Mouse (Mus musculus): ENCODE measurements around the gene Aadac. TPM values are rescaled to one million over a fixed set of nuclear protein-coding genes. Genes with fewer than 3 reads are reported as not detected.
A peak's percentile ranks its signal among the peaks of the same experiment; 100 is the strongest.

The Aadac gene
- 0.13 and 0.26 TPM in 2 replicates for polyA plus RNA-seq (2014; fragmentation: Nextera tagmentation; extraction: Ambion mirVana)

- no peaks in the 10 kb centered on the region for H3K36me3 ChIP-seq (ENCODE audit: control insufficient read depth, insufficient read depth, low read length)
- 73% methylated on average over 1 of the region's 1 CpGs for WGBS
- DNase-seq (ENCODE audit: low spot score) (no peak), ATAC-seq (ENCODE audit: low read depth) (no peak)
- H3K4me1 ChIP-seq (ENCODE audit: control insufficient read depth, insufficient read depth, low read length), result no peaks in the 10 kb centered on the region
- H3K4me3 ChIP-seq (ENCODE audit: low read depth, low read length), result no peak within 1 kb of the TSS
- no peak within 1 kb of the TSS for H3K9ac ChIP-seq (ENCODE audit: low read depth, low read length)
- H3K27ac ChIP-seq (replicated peaks; ENCODE audit: low read depth, low read length), result no peak within 1 kb of the TSS
- H3K9me3 ChIP-seq (ENCODE audit: control insufficient read depth, low read length), result no peaks in the 10 kb centered on the region
- no peak within 1 kb of the TSS for H3K4me2 ChIP-seq (ENCODE audit: low read depth, low read length)
- no peaks in the 10 kb centered on the region for H3K27me3 ChIP-seq (replicated peaks; ENCODE audit: control insufficient read depth, insufficient read depth, low read length)
Observed at GRCm38 (mm10) chr3:60025417-60025816, at the start of gene Aadac. Gene Aadac, plus strand, starts transcription at chr3:60025717.

GRCm38 (mm10) chr3:60003622-60004021 lies 21.9 kb upstream of the Aadac start:
- H3K36me3 ChIP-seq (ENCODE audit: control insufficient read depth, insufficient read depth, low read length), result no peaks in the 10 kb centered on the region
- no peak overlapping the region for H3K27ac ChIP-seq (replicated peaks; ENCODE audit: low read depth, low read length)
- no peak overlapping the region for H3K4me3 ChIP-seq (ENCODE audit: low read depth, low read length)
- H3K9me3 ChIP-seq (ENCODE audit: control insufficient read depth, low read length), result no peaks in the 10 kb centered on the region
- no peaks in the 10 kb centered on the region for H3K27me3 ChIP-seq (replicated peaks; ENCODE audit: control insufficient read depth, insufficient read depth, low read length)
- no peak overlapping the region for H3K9ac ChIP-seq (ENCODE audit: low read depth, low read length)
- DNase-seq (ENCODE audit: low spot score), result no peak
- ATAC-seq (ENCODE audit: low read depth), result no peak
- H3K4me1 ChIP-seq (ENCODE audit: control insufficient read depth, insufficient read depth, low read length), result no peaks in the 10 kb centered on the region
- no peak overlapping the region for H3K4me2 ChIP-seq (ENCODE audit: low read depth, low read length)

GRCm38 (mm10) chr3:60006443-60006842 lies 19.1 kb upstream of the Aadac start, which contains the start of gene Aadacl2:
Gene Aadacl2, plus strand, starts transcription at chr3:60006743.
- no peak within 1 kb of the TSS for H3K4me2 ChIP-seq (ENCODE audit: low read depth, low read length)
- H3K36me3 ChIP-seq (ENCODE audit: control insufficient read depth, insufficient read depth, low read length), result no peaks in the 10 kb centered on the region
- WGBS, result 69% methylated on average over 1 of the region's 1 CpGs
- H3K27ac ChIP-seq (replicated peaks; ENCODE audit: low read depth, low read length), result no peak within 1 kb of the TSS
- DNase-seq (ENCODE audit: low spot score) (no peak), ATAC-seq (ENCODE audit: low read depth) (no peak)
- H3K4me3 ChIP-seq (ENCODE audit: low read depth, low read length), result no peak within 1 kb of the TSS
- no peak within 1 kb of the TSS for H3K9ac ChIP-seq (ENCODE audit: low read depth, low read length)
- no peaks in the 10 kb centered on the region for H3K9me3 ChIP-seq (ENCODE audit: control insufficient read depth, low read length)
- no peaks in the 10 kb centered on the region for H3K27me3 ChIP-seq (replicated peaks; ENCODE audit: control insufficient read depth, insufficient read depth, low read length)
- H3K4me1 ChIP-seq (ENCODE audit: control insufficient read depth, insufficient read depth, low read length), result no peaks in the 10 kb centered on the region

- 81% methylated on average over 4 of the region's 4 CpGs for WGBS
- Histone ChIP-seq H3K27me3 (replicated peaks; ENCODE audit: control insufficient read depth, insufficient read depth, low read length) (no peaks in the 10 kb centered on the region), H3K4me3 (ENCODE audit: low read depth, low read length) (no peak overlapping the region), H3K36me3 (ENCODE audit: control insufficient read depth, insufficient read depth, low read length) (no peaks in the 10 kb centered on the region), H3K9me3 (ENCODE audit: control insufficient read depth, low read length) (no peaks in the 10 kb centered on the region), H3K9ac (ENCODE audit: low read depth, low read length) (no peak overlapping the region), H3K4me1 (ENCODE audit: control insufficient read depth, insufficient read depth, low read length) (no peaks in the 10 kb centered on the region), H3K27ac (replicated peaks; ENCODE audit: low read depth, low read length) (no peak overlapping the region), H3K4me2 (ENCODE audit: low read depth, low read length) (no peak overlapping the region)
- DNase-seq (ENCODE audit: low spot score) (no peak), ATAC-seq (ENCODE audit: low read depth) (no peak)
Observed at GRCm38 (mm10) chr3:60031511-60031910, 6.0 kb downstream of the Aadac start.

GRCm38 (mm10) chr3:60046221-60046913 lies 20.9 kb downstream of the Aadac start:
- Histone ChIP-seq H3K9ac (ENCODE audit: low read depth, low read length) (no peak overlapping the region), H3K4me2 (ENCODE audit: low read depth, low read length) (no peak overlapping the region), H3K36me3 (ENCODE audit: control insufficient read depth, insufficient read depth, low read length) (no peaks in the 10 kb centered on the region), H3K4me1 (ENCODE audit: control insufficient read depth, insufficient read depth, low read length) (no peaks in the 10 kb centered on the region), H3K9me3 (ENCODE audit: control insufficient read depth, low read length) (no peaks in the 10 kb centered on the region), H3K27me3 (replicated peaks; ENCODE audit: control insufficient read depth, insufficient read depth, low read length) (no peaks in the 10 kb centered on the region), H3K27ac (replicated peaks; ENCODE audit: low read depth, low read length) (no peak overlapping the region), H3K4me3 (ENCODE audit: low read depth, low read length) (no peak overlapping the region)
- WGBS, result 82% methylated on average over 3 of the region's 3 CpGs
- ATAC-seq (ENCODE audit: low read depth) (no peak), DNase-seq (ENCODE audit: low spot score) (no peak)

- DNase-seq (ENCODE audit: low spot score) (no peak), ATAC-seq (ENCODE audit: low read depth) (no peak)
- no peaks in the 10 kb centered on the region for H3K36me3 ChIP-seq (ENCODE audit: control insufficient read depth, insufficient read depth, low read length)
- no peak overlapping the region for H3K9ac ChIP-seq (ENCODE audit: low read depth, low read length)
- WGBS, result 73% methylated on average over 3 of the region's 3 CpGs
- H3K27ac ChIP-seq (replicated peaks; ENCODE audit: low read depth, low read length), result no peak overlapping the region
- H3K4me2 ChIP-seq (ENCODE audit: low read depth, low read length), result no peak overlapping the region
- no peaks in the 10 kb centered on the region for H3K27me3 ChIP-seq (replicated peaks; ENCODE audit: control insufficient read depth, insufficient read depth, low read length)
- no peak overlapping the region for H3K4me3 ChIP-seq (ENCODE audit: low read depth, low read length)
- H3K4me1 ChIP-seq (ENCODE audit: control insufficient read depth, insufficient read depth, low read length), result no peaks in the 10 kb centered on the region
- no peaks in the 10 kb centered on the region for H3K9me3 ChIP-seq (ENCODE audit: control insufficient read depth, low read length)
Observed at GRCm38 (mm10) chr3:60053231-60053927, 27.9 kb downstream of the Aadac start.

GRCm38 (mm10) chr3:60053931-60054330 lies 28.4 kb downstream of the Aadac start:
- Histone ChIP-seq H3K36me3 (ENCODE audit: control insufficient read depth, insufficient read depth, low read length) (no peaks in the 10 kb centered on the region), H3K4me3 (ENCODE audit: low read depth, low read length) (no peak overlapping the region), H3K27ac (replicated peaks; ENCODE audit: low read depth, low read length) (no peak overlapping the region), H3K9ac (ENCODE audit: low read depth, low read length) (no peak overlapping the region), H3K4me2 (ENCODE audit: low read depth, low read length) (no peak overlapping the region), H3K27me3 (replicated peaks; ENCODE audit: control insufficient read depth, insufficient read depth, low read length) (no peaks in the 10 kb centered on the region), H3K9me3 (ENCODE audit: control insufficient read depth, low read length) (no peaks in the 10 kb centered on the region), H3K4me1 (ENCODE audit: control insufficient read depth, insufficient read depth, low read length) (no peaks in the 10 kb centered on the region)
- ATAC-seq (ENCODE audit: low read depth), result no peak
- WGBS, result 66% methylated on average over 2 of the region's 2 CpGs
- DNase-seq (ENCODE audit: low spot score), result no peak

GRCm38 (mm10) chr3:60056451-60056850 lies 30.9 kb downstream of the Aadac start:
- no peaks in the 10 kb centered on the region for H3K4me1 ChIP-seq (ENCODE audit: control insufficient read depth, insufficient read depth, low read length)
- DNase-seq (ENCODE audit: low spot score), result peak; percentile 63
- 25% methylated on average over 3 of the region's 3 CpGs for WGBS

More at GRCm38 (mm10) chr3:60056451-60056850, 30.9 kb downstream of the Aadac start:
- H3K9me3 ChIP-seq (ENCODE audit: control insufficient read depth, low read length), result no peaks in the 10 kb centered on the region
- no peaks in the 10 kb centered on the region for H3K27me3 ChIP-seq (replicated peaks; ENCODE audit: control insufficient read depth, insufficient read depth, low read length)
- ATAC-seq (ENCODE audit: low read depth), result no peak
- H3K4me3 ChIP-seq (ENCODE audit: low read depth, low read length), result no peak overlapping the region
- no peaks in the 10 kb centered on the region for H3K36me3 ChIP-seq (ENCODE audit: control insufficient read depth, insufficient read depth, low read length)
- H3K9ac ChIP-seq (ENCODE audit: low read depth, low read length), result no peak overlapping the region
- no peak overlapping the region for H3K4me2 ChIP-seq (ENCODE audit: low read depth, low read length)
- H3K27ac ChIP-seq (replicated peaks; ENCODE audit: low read depth, low read length), result no peak overlapping the region

All from embryonic facial prominence, embryonic 14.5 days (tissue).